Mouse (Mus musculus) midbrain, embryonic 10.5 days (tissue): ENCODE results near the gene Gal3st4. TPM values are rescaled to one million over a fixed set of nuclear protein-coding genes. Genes with fewer than 3 reads are reported as not detected.
A peak's percentile ranks its signal among the peaks of the same experiment; 100 is the strongest.

Experiments
- DNase-seq: peaks from one replicate; pipeline ENCODE4 v3.0.0-alpha.2; 2017; ENCODE audit warnings: low spot score
- H3K27ac ChIP-seq: fragments of 300-500 bp; sonication (generic); replicated peaks from 2 replicates; pipeline ENCODE4 v1.5.1; 2016; ENCODE audit warnings: mild to moderate bottlenecking
- H3K27me3 ChIP-seq: fragments of 300-500 bp; sonication (generic); 2 replicates; pipeline ENCODE4 v1.6.1; 2016; ENCODE audit warnings: low read depth, mild to moderate bottlenecking; ENCODE audit not compliant: poor library complexity, severe bottlenecking
- H3K36me3 ChIP-seq: fragments of 300-500 bp; sonication (generic); 2 replicates; pipeline ENCODE4 v1.6.1; 2016; ENCODE audit warnings: mild to moderate bottlenecking, moderate library complexity
- H3K4me1 ChIP-seq: fragments of 300-500 bp; sonication (generic); 2 replicates; pipeline ENCODE4 v1.6.1; 2016
- H3K4me3 ChIP-seq: fragments of 300-500 bp; sonication (generic); 2 replicates; pipeline ENCODE4 v1.5.1; 2016; ENCODE audit warnings: mild to moderate bottlenecking, moderate library complexity
- H3K9me3 ChIP-seq: fragments of 300-500 bp; sonication (generic); replicated peaks from 2 replicates; pipeline ENCODE4 v1.6.1; 2016; ENCODE audit warnings: mild to moderate bottlenecking
- WGBS: fragments of 180-500 bp; shearing (Covaris S2); methylation state at CpG from one replicate; pipeline ENCODE4 v1.1.7; 2016; 5-methylcytosine and 5-hydroxymethylcytosine counted together
- polyA plus RNA-seq: library from polyadenylated mRNA; unstranded; fragments of >200 nt; fragmentation: Nextera tagmentation; extraction: Ambion mirVana; gene quantifications from 2 replicates; pipeline ENCODE4 v1.2.1, GENCODE M21; 2016

The Gal3st4 gene
- polyA plus RNA-seq, 1 experiment from 2014 or later = 7.3 TPM

DNA sequence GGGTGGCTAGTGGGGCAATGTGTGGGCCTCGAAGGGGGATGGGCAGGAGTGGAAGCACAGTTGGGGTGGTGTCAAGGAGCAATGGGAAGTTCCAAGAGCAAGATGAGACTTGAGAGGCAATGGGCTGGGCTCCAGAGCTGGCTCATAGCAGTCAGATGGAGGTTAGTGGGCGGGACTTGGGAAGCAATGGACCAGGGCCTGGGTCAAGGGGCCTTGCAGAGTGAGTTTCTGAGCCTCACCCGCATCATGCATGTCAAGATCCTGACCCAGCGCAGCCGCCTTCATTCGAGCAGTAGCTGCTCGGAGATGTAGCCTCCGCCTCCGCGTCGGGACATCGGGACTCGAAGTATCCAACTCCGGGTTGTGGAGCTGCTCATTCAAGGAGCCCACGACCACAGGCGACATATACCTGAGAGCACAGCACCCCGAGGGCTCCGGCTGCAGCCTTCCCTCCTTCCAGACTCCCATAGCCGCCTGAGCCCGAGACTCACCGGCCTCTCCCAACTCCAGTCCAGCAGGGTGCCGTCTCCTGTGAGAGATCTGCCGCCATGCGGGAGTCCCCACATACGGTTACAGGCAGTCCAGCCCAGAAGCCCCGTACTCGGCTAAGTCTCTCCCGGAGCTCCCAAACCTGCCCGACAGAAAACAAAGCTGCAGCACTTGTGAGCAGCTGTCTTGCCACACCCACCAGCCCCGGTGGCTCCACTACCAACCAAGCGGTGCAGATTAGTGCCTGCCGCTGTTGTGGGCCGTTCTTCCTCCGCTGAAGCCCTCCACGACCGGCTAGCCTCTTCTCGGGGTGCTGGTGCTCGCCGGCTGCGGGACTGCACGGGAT is 2.8 kb upstream of the Gal3st4 start:
- Histone ChIP-seq H3K4me3 (peak overlapping the region; percentile 55), H3K4me1 (peaks cover 84% of the 10 kb centered on the region), H3K36me3 (peaks cover 47% of the 10 kb centered on the region), H3K27me3 (peaks cover 25% of the 10 kb centered on the region), H3K9me3 (0 out of 2 replicates have a peak, but pooled peaks cover 1% of the 10 kb centered on the region), H3K27ac (peak overlapping the region; percentile 78)
- WGBS = 11% methylated on average over 41 of the region's 41 CpGs
- peak; percentile 50 for DNase-seq

DNA sequence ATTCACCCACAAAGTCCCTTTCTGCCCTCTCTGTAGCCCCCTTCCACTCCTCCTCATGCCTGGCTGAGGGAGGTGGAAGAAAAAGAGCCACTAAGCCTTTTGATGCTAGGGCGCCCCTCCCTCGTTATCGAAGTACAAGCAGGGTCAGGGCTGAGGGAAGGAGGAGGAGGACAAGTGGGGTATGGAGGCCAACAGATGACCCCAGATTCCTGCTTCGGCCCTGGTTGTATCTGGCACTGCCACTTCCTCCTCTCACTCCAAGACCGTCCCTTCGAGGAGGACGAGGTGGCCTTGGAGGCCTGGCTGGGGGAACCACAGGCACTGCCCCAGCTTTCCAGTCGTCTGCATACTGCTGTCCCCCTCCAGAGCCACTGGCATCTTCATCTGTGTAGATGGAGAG is 1.5 kb upstream of the Gal3st4 start:
- 57% methylated on average over 8 of the region's 8 CpGs for WGBS
- peaks cover 47% of the 10 kb centered on the region for H3K36me3 ChIP-seq
- no peak overlapping the region for H3K27ac ChIP-seq
- H3K9me3 ChIP-seq = no peaks in the 10 kb centered on the region
- H3K4me1 ChIP-seq = peaks cover 83% of the 10 kb centered on the region
- H3K4me3 ChIP-seq = peak overlapping the region; percentile 55; the same call in 1 of the 2 replicates
- DNase-seq = no peak
- peaks cover 25% of the 10 kb centered on the region for H3K27me3 ChIP-seq

DNA sequence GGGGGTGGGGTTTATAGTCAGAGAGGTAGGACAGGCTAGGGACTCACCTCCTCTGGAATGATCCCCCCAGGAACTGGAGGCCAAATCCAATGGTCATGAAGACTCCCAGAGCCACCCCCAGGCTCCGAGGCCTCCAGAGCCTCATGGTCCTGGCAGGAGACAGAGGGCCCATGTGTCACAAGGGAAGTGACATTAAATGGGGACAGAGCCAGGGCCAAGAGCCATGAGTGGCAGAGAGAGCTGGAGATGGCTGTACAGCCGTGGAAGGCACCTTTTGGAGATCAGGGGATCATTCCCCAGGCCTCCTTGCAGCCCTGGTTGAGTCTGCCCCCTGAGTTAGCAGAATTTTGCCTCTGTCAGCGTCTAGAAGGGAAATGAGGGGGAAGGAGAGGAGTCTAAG is 1.4 kb downstream of the Gal3st4 start:
- peak overlapping the region; percentile 28; the same call in 1 of the 2 replicates for H3K27ac ChIP-seq
- WGBS = 50% methylated on average over 3 of the region's 3 CpGs
- peaks cover 54% of the 10 kb centered on the region for H3K4me1 ChIP-seq
- peaks cover 14% of the 10 kb centered on the region for H3K27me3 ChIP-seq
- no peaks in the 10 kb centered on the region for H3K9me3 ChIP-seq
- peaks cover 34% of the 10 kb centered on the region for H3K36me3 ChIP-seq
- H3K4me3 ChIP-seq = peak overlapping the region; percentile 51; the same call in 1 of the 2 replicates
- no peak for DNase-seq

DNA sequence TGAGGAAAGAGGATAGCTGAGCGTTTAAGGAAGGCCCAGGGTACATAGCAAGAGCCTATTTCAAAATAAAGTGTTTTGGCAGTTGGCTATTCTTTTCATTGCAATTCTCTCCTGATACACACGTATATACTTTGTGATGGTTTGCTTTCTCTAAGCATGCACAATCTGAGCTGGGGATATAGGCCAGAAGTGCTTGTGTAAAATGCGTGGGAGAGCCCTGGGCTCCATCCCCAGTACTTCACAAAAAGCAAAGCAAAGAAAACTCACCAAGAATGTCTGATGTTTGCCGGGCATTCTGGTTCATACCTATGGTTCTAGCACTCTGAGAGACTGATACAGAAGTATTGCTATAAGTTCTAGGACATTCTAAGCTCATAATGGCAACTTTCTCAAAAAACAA is 3.7 kb downstream of the Gal3st4 start:
- H3K27ac ChIP-seq = no peak overlapping the region
- 82% methylated on average over 4 of the region's 4 CpGs for WGBS
- H3K4me3 ChIP-seq = no peak overlapping the region
- no peaks in the 10 kb centered on the region for H3K9me3 ChIP-seq
- H3K27me3 ChIP-seq = peaks cover 14% of the 10 kb centered on the region
- peaks cover 21% of the 10 kb centered on the region for H3K36me3 ChIP-seq
- peaks cover 45% of the 10 kb centered on the region for H3K4me1 ChIP-seq
- no peak for DNase-seq

- Histone ChIP-seq H3K9me3 (no peaks in the 10 kb centered on the region), H3K4me1 (peaks cover 40% of the 10 kb centered on the region), H3K27ac (no peak overlapping the region), H3K27me3 (peaks cover 14% of the 10 kb centered on the region), H3K36me3 (peaks cover 27% of the 10 kb centered on the region), H3K4me3 (no peak overlapping the region)
- 88% methylated on average over 3 of the region's 3 CpGs for WGBS
- DNase-seq = peak; percentile 9
Measured at GRCm38 (mm10) chr5:138267114-138267513, 5.5 kb downstream of the Gal3st4 start.

DNA sequence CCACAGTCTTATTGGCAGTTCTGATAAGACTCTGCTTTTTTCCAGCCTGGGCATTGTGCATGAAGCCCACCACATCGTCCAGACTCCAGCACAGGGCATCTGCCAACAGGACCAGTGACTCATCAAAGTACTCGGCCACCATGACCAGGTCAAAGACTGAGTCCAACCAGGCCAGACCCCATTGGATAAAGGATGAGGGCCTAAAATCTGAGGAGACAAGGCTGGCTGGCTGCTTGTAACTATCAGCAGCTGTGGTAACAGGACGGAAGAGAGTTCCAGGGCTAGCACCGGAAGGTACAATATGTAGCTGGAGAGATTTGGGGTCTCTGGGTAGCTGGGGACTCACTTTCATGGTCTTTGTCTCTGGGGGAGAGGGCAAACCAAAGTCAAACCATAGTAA is 6.9 kb downstream of the Gal3st4 start:
- WGBS = 95% methylated on average over 4 of the region's 4 CpGs

GRCm38 (mm10) chr5:138264207-138264578 is 8.4 kb downstream of the Gal3st4 start:
- Histone ChIP-seq H3K27me3 (no peaks in the 10 kb centered on the region), H3K36me3 (peaks cover 56% of the 10 kb centered on the region)
- WGBS = 15% methylated on average over 6 of the region's 6 CpGs

More for the DNA sequence above, 6.9 kb downstream of the Gal3st4 start:
- no peak for DNase-seq
- Histone ChIP-seq H3K27me3 (0 out of 2 replicates have a peak, but pooled peaks cover under 1% of the 10 kb centered on the region), H3K36me3 (peaks cover 41% of the 10 kb centered on the region), H3K27ac (no peak overlapping the region), H3K4me1 (peaks cover 31% of the 10 kb centered on the region), H3K9me3 (no peaks in the 10 kb centered on the region), H3K4me3 (no peak overlapping the region)

DNA sequence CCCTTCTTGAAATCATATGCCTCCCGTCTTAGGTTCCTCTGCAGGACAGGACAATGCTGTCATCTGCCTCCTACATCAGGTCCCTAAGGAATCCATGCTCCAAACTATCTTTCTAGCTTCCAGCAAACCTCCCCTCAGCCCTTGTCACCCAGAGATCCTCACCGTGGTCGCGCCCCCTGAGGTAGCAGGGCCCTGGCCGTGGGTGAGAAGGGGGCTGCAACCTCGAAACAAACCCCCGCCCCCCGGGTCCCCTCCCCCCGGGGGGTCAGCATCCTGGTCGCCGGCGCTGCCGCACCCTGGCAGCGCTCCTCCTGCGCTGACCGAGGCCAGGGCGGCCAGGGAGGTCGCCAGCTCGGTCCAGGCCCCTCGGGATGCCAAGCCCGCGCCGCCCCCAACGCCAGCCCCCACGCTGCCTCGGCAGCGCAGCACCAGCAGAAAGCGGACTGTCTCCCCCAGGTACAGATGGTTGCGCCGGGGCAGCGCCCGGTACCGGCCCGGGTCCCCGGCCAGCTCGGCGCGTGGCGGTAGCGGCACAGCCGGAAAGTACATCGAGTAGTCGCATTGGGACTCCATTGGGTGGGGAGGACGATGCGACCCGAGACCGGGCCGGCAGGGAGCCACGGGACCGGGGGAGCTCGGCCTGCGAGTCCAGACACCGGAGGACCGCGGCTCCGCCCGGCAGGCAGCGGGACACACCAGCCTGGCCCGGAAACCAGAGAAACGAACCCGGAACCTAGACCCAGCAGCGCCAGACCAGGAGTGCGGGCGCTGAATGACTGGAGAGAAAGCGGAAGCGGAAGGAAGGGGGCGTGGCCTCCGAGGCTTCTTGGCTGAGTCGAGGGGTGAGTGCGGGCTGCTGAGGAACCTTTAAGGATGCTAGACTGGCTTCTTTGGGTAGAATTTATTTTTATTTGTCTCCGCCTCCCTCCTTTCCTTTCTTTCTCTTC is 9.1 kb downstream of the Gal3st4 start, which contains the start of gene BC037034:
Gene BC037034, minus strand, starts transcription at position 774 of the 947 bp plus-strand sequence.
- WGBS = under 1% methylated on average over 70 of the region's 71 CpGs
- peak within 1 kb of the TSS; percentile 92 for H3K27ac ChIP-seq
- peak; percentile 89 for DNase-seq
- peaks cover 31% of the 10 kb centered on the region for H3K4me1 ChIP-seq
- no peaks in the 10 kb centered on the region for H3K9me3 ChIP-seq
- no peaks in the 10 kb centered on the region for H3K27me3 ChIP-seq
- peaks cover 63% of the 10 kb centered on the region for H3K36me3 ChIP-seq
- H3K4me3 ChIP-seq = peak within 1 kb of the TSS; percentile 99

More at GRCm38 (mm10) chr5:138264207-138264578, 8.4 kb downstream of the Gal3st4 start:
- Histone ChIP-seq H3K27ac (peak overlapping the region; percentile 92), H3K9me3 (no peaks in the 10 kb centered on the region), H3K4me1 (peaks cover 31% of the 10 kb centered on the region), H3K4me3 (peak overlapping the region; percentile 99)
- DNase-seq = no peak

DNA sequence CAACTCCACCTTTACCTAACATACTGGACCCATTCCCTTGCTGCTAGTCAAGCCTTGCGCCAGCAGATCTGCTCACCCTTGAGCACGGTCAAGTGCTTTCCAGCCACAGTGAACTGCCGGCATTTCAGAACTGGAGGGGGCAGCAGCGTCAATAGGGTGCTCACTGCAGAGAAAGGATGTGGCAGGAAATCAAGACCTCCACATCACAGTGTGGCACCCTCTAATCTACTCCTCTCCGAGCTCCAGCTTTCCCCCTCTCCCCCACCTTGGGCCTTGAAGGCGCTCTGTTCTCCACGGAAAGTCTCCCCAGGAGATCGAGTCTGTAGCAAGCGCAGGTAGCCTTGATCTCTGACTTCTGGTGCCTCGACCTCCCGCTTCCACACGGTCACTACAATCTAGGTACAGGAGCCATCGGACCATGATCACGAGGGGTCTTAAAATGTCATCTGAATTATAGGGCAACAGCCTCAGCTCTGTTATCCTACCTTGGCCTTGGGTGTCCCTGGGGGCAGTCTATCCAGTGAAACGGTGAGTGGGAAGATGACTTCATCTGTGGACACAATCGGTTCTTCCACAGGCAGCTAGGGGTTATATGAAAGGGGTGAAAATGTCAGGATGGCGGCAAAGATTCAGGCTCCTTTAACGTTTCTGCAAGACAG is 9.9 kb downstream of the Gal3st4 start:
- 75% methylated on average over 18 of the region's 18 CpGs for WGBS
- peaks cover 71% of the 10 kb centered on the region for H3K36me3 ChIP-seq

DNA sequence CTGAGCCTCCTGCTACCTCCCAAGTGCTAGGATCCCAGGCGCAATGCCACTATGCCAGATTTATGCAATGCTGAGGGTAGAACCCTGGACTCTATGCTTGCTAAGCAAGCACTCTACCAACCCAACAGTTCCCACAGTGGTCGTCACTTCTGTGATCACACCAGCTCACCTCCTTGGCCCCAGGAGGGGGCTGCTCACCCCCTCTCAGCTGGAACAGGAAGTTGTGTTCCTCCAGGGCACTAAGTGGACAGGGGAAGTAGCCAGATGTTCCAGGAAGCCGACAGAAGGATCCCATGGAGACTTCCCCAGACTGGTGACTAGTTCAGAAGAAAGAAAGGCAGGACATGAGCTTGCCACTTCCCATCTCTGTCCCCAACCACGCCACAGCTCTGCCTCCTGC is 10.6 kb downstream of the Gal3st4 start:
- H3K27ac ChIP-seq = no peak overlapping the region
- H3K36me3 ChIP-seq = peaks cover 72% of the 10 kb centered on the region
- DNase-seq = no peak
- H3K9me3 ChIP-seq = no peaks in the 10 kb centered on the region
- 86% methylated on average over 4 of the region's 4 CpGs for WGBS
- H3K4me3 ChIP-seq = peak overlapping the region; percentile 99
- no peaks in the 10 kb centered on the region for H3K27me3 ChIP-seq
- peaks cover 31% of the 10 kb centered on the region for H3K4me1 ChIP-seq

More for the DNA sequence above, 9.9 kb downstream of the Gal3st4 start:
- peaks cover 31% of the 10 kb centered on the region for H3K4me1 ChIP-seq
- H3K27me3 ChIP-seq = no peaks in the 10 kb centered on the region
- H3K4me3 ChIP-seq = peak overlapping the region; percentile 99
- H3K9me3 ChIP-seq = no peaks in the 10 kb centered on the region
- no peak for DNase-seq
- peak overlapping the region; percentile 92; the same call in 1 of the 2 replicates for H3K27ac ChIP-seq

GRCm38 (mm10) chr5:138260834-138261233 is 11.8 kb downstream of the Gal3st4 start:
- peaks cover 42% of the 10 kb centered on the region for H3K4me1 ChIP-seq
- no peaks in the 10 kb centered on the region for H3K27me3 ChIP-seq
- WGBS = 95% methylated on average over 11 of the region's 11 CpGs
- H3K27ac ChIP-seq = no peak overlapping the region
- DNase-seq = no peak
- no peak overlapping the region for H3K4me3 ChIP-seq
- H3K36me3 ChIP-seq = peaks cover 61% of the 10 kb centered on the region
- H3K9me3 ChIP-seq = no peaks in the 10 kb centered on the region

GRCm38 (mm10) chr5:138260051-138260450 is 12.6 kb downstream of the Gal3st4 start:
- Histone ChIP-seq H3K27ac (no peak overlapping the region), H3K36me3 (peaks cover 56% of the 10 kb centered on the region), H3K9me3 (no peaks in the 10 kb centered on the region), H3K4me1 (peaks cover 43% of the 10 kb centered on the region), H3K27me3 (no peaks in the 10 kb centered on the region), H3K4me3 (no peak overlapping the region)
- DNase-seq = no peak
- WGBS = 90% methylated on average over 10 of the region's 10 CpGs
